Mouse (Mus musculus) heart, embryonic 14.5 days (tissue): ENCODE measurements around the gene Gm40193. TPM values are rescaled to one million over a fixed set of nuclear protein-coding genes. Genes with fewer than 3 reads are reported as not detected.

ENCODE experiments used
- ATAC-seq: fragments of 200-750 bp; cut with Nextera tagmentation; 2 replicates; pipeline ENCODE4 v1.8.0; 2017; ENCODE audit warnings: low read depth, moderate TSS enrichment; ENCODE audit not compliant: insufficient number of reproducible peaks, insufficient read depth, low FRiP score
- H3K27ac ChIP-seq, 2 experiments: fragments of 200-500 bp in 1 of 2; fragments of 300-500 bp in 1 of 2; sonication (generic) in 1 of 2; replicated peaks in 1 of 2; 2 replicates each; pipeline ENCODE4 v1.5.1; 2012 to 2014; ENCODE audit warnings: low read depth in 2 of 2, low read length in 2 of 2, control low read depth in 1 of 2, mild to moderate bottlenecking in 1 of 2, mixed read lengths in 1 of 2; ENCODE audit not compliant: control insufficient read depth in 1 of 2, insufficient read depth in 1 of 2
- H3K27me3 ChIP-seq: fragments of 300-500 bp; sonication (generic); 2 replicates; pipeline ENCODE4 v1.6.1; 2014; ENCODE audit warnings: mild to moderate bottlenecking, low read length, control low read depth; ENCODE audit not compliant: control insufficient read depth, insufficient read depth
- H3K36me3 ChIP-seq: fragments of 300-500 bp; sonication (generic); 2 replicates; pipeline ENCODE4 v1.6.1; 2014; ENCODE audit warnings: mild to moderate bottlenecking, control low read depth, low read length, mixed read lengths; ENCODE audit not compliant: control insufficient read depth, insufficient read depth
- H3K4me1 ChIP-seq, 2 experiments: fragments of 200-500 bp in 1 of 2; fragments of 300-500 bp in 1 of 2; sonication (generic) in 1 of 2; 2 replicates each; pipeline ENCODE4 v1.6.1; 2012 to 2014; ENCODE audit warnings: low read length in 2 of 2, control low read depth in 1 of 2, mixed read lengths in 1 of 2; ENCODE audit not compliant: control insufficient read depth in 2 of 2, insufficient read depth in 2 of 2
- H3K4me2 ChIP-seq: fragments of 300-500 bp; sonication (generic); 2 replicates; pipeline ENCODE4 v1.6.1; 2014; ENCODE audit warnings: mild to moderate bottlenecking, low read length
- H3K4me3 ChIP-seq, 2 experiments: fragments of 200-500 bp in 1 of 2; fragments of 300-500 bp in 1 of 2; sonication (generic) in 1 of 2; 2 replicates each; pipeline ENCODE4 v1.5.1; 2012 to 2014; ENCODE audit warnings: low read length in 2 of 2, mild to moderate bottlenecking in 2 of 2, control low read depth in 1 of 2, low read depth in 1 of 2, moderate library complexity in 1 of 2; ENCODE audit not compliant: control insufficient read depth in 1 of 2, insufficient read depth in 1 of 2
- H3K9ac ChIP-seq: fragments of 300-500 bp; sonication (generic); 2 replicates; pipeline ENCODE4 v1.6.1; 2014; ENCODE audit warnings: mild to moderate bottlenecking, low read length
- H3K9me3 ChIP-seq: fragments of 300-500 bp; sonication (generic); 2 replicates; pipeline ENCODE4 v1.6.1; 2016; ENCODE audit warnings: low read length, control low read depth; ENCODE audit not compliant: control insufficient read depth
- WGBS: fragments of 180-500 bp; shearing (Covaris S2); extraction: QIAGEN DNeasy Blood & Tissue Kit; methylation state at CpG from one replicate; pipeline ENCODE4 v1.1.7; 2014; 5-methylcytosine and 5-hydroxymethylcytosine counted together
- polyA plus RNA-seq: library from polyadenylated mRNA; unstranded; fragments of >200 nt; fragmentation: Nextera tagmentation; extraction: Ambion mirVana; gene quantifications from 2 replicates; pipeline ENCODE4 v1.2.1, GENCODE M21; 2014

Gene Gm40193
- polyA plus RNA-seq, 1 experiment from 2014 or later, result not detected

GRCm38 (mm10) chr11:70487816-70488215 is 44.9 kb downstream of the Gm40193 start:
- no peak overlapping the region for H3K9ac ChIP-seq
- H3K4me2 ChIP-seq, result no peak overlapping the region
- H3K27ac ChIP-seq, result no peak overlapping the region
- 29% methylated on average over 4 of the region's 4 CpGs for WGBS
- H3K9me3 ChIP-seq, result no peaks in the 10 kb centered on the region
- no peak for ATAC-seq
- no peak overlapping the region for H3K4me3 ChIP-seq
- H3K4me1 ChIP-seq, result no peaks in the 10 kb centered on the region
- H3K36me3 ChIP-seq, result no peaks in the 10 kb centered on the region
- no peaks in the 10 kb centered on the region for H3K27me3 ChIP-seq

GRCm38 (mm10) chr11:70485498-70485897 is 47.2 kb downstream of the Gm40193 start:
- no peak for ATAC-seq
- H3K9ac ChIP-seq, result no peak overlapping the region
- WGBS, result 41% methylated on average over 2 of the region's 2 CpGs

More at GRCm38 (mm10) chr11:70485498-70485897, 47.2 kb downstream of the Gm40193 start:
- Histone ChIP-seq H3K27ac (no peak overlapping the region), H3K27me3 (no peaks in the 10 kb centered on the region), H3K4me2 (no peak overlapping the region), H3K4me1 (no peaks in the 10 kb centered on the region), H3K36me3 (no peaks in the 10 kb centered on the region), H3K4me3 (no peak overlapping the region), H3K9me3 (no peaks in the 10 kb centered on the region)

Other genes starting within 250 kb of the Gm40193 start
- gene Alox12e, start 210.3 kb downstream of the Gm40193 start, polyA plus RNA-seq, result not detected in 2 replicates
- 0.13 TPM in 1 of 2 replicates, not detected in the other for gene Alox15, start 180.9 kb downstream of the Gm40193 start, polyA plus RNA-seq
- gene Pelp1, start 122.9 kb downstream of the Gm40193 start, polyA plus RNA-seq, result 17.8 and 17.9 TPM in 2 replicates
- 5.4 and 8.6 TPM in 2 replicates for gene Arrb2, start 100.3 kb downstream of the Gm40193 start, polyA plus RNA-seq
- gene Med11, start 81.0 kb downstream of the Gm40193 start, polyA plus RNA-seq, result 25.1 and 26.8 TPM in 2 replicates
- 0.95 and 2.0 TPM in 2 replicates for gene Zmynd15, start 73.5 kb downstream of the Gm40193 start, polyA plus RNA-seq
- gene Cxcl16, start 73.0 kb downstream of the Gm40193 start, polyA plus RNA-seq, result 9.4 and 10.3 TPM in 2 replicates
- gene Tm4sf5, start 27.7 kb downstream of the Gm40193 start, polyA plus RNA-seq, result 8.7 and 10.5 TPM in 2 replicates
- 0.32 and 0.43 TPM in 2 replicates for gene Vmo1, start 18.3 kb downstream of the Gm40193 start, polyA plus RNA-seq
- gene Gltpd2, start 13.7 kb downstream of the Gm40193 start, polyA plus RNA-seq, result 0.27 and 0.49 TPM in 2 replicates
- 625 and 657 TPM in 2 replicates for gene Psmb6, start 7.6 kb downstream of the Gm40193 start, polyA plus RNA-seq
- 11.1 and 11.7 TPM in 2 replicates for gene Pld2, start 7.1 kb upstream of the Gm40193 start, polyA plus RNA-seq
- gene Mink1, start 29.9 kb upstream of the Gm40193 start, polyA plus RNA-seq, result 12.7 and 13.2 TPM in 2 replicates
- not detected in 2 replicates for gene 4930544D05Rik, start 82.9 kb upstream of the Gm40193 start, polyA plus RNA-seq
- not detected in 2 replicates for gene Chrne, start 86.3 kb upstream of the Gm40193 start, polyA plus RNA-seq
- 0.74 and 1.2 TPM in 2 replicates for gene Gp1ba, start 106.2 kb upstream of the Gm40193 start, polyA plus RNA-seq
- 73.2 and 75.9 TPM in 2 replicates for gene Rnf167, start 114.3 kb upstream of the Gm40193 start, polyA plus RNA-seq
- 290 and 303 TPM in 2 replicates for gene Slc25a11, start 114.5 kb upstream of the Gm40193 start, polyA plus RNA-seq
- 1,353 and 1,384 TPM in 2 replicates for gene Pfn1, start 121.7 kb upstream of the Gm40193 start, polyA plus RNA-seq
- 468 and 495 TPM in 2 replicates for gene Eno3, start 124.3 kb upstream of the Gm40193 start, polyA plus RNA-seq
- gene Spag7, start 136.5 kb upstream of the Gm40193 start, polyA plus RNA-seq, result 177 TPM in 2 replicates
- 13.7 and 13.8 TPM in 2 replicates for gene Camta2, start 155.2 kb upstream of the Gm40193 start, polyA plus RNA-seq
- gene Inca1, start 167.2 kb upstream of the Gm40193 start, polyA plus RNA-seq, result 2.1 and 2.7 TPM in 2 replicates
- gene Kif1c, start 167.6 kb upstream of the Gm40193 start, polyA plus RNA-seq, result 13.9 and 18.9 TPM in 2 replicates
- gene Zfp3, start 231.3 kb upstream of the Gm40193 start, polyA plus RNA-seq, result 9.3 and 9.9 TPM in 2 replicates